Mouse (Mus musculus) hindbrain, embryonic 13.5 days (tissue): Measurements from ENCODE around the gene Larp4b. TPM values are rescaled to one million over a fixed set of nuclear protein-coding genes. Genes with fewer than 3 reads are reported as not detected.
"Not testable (repeated sequence)": the region's sequence is repeated elsewhere in the genome, so short reads cannot be mapped to it uniquely, and the experiment has no call there.

ENCODE experiments used
- ATAC-seq: fragments of 200-750 bp; cut with Nextera tagmentation; 2 replicates; pipeline ENCODE4 v1.8.0; 2017; ENCODE audit warnings: moderate TSS enrichment; ENCODE audit not compliant: low FRiP score
- H3K27ac ChIP-seq: fragments of 300-500 bp; sonication (generic); 2 replicates; pipeline ENCODE4 v1.5.1; 2015; ENCODE audit warnings: inconsistent platforms, mild to moderate bottlenecking, moderate library complexity
- H3K27me3 ChIP-seq: fragments of 300-500 bp; sonication (generic); 2 replicates; pipeline ENCODE4 v1.6.1; 2015; ENCODE audit warnings: mild to moderate bottlenecking, inconsistent platforms
- H3K36me3 ChIP-seq: fragments of 300-500 bp; sonication (generic); 2 replicates; pipeline ENCODE4 v1.6.1; 2015; ENCODE audit warnings: mild to moderate bottlenecking, inconsistent platforms
- H3K4me1 ChIP-seq: fragments of 300-500 bp; sonication (generic); replicated peaks from 2 replicates; pipeline ENCODE4 v1.6.1; 2015; ENCODE audit warnings: inconsistent platforms
- H3K4me2 ChIP-seq: fragments of 300-500 bp; sonication (generic); 2 replicates; pipeline ENCODE4 v1.6.1; 2015; ENCODE audit warnings: inconsistent platforms, mild to moderate bottlenecking, moderate library complexity
- H3K4me3 ChIP-seq: fragments of 300-500 bp; sonication (generic); 2 replicates; pipeline ENCODE4 v1.5.1; 2015; ENCODE audit warnings: mild to moderate bottlenecking, inconsistent platforms
- H3K9ac ChIP-seq: fragments of 300-500 bp; sonication (generic); 2 replicates; pipeline ENCODE4 v1.6.1; 2015; ENCODE audit warnings: mild to moderate bottlenecking, inconsistent platforms
- H3K9me3 ChIP-seq: fragments of 300-500 bp; sonication (generic); 2 replicates; pipeline ENCODE4 v1.6.1; 2016; ENCODE audit warnings: inconsistent platforms
- WGBS: fragments of 180-500 bp; shearing (Covaris S2); methylation state at CpG from one replicate; pipeline ENCODE4 v1.1.7; 2015; 5-methylcytosine and 5-hydroxymethylcytosine counted together
- polyA plus RNA-seq: library from polyadenylated mRNA; unstranded; fragments of >200 nt; fragmentation: Nextera tagmentation; extraction: Ambion mirVana; gene quantifications from 2 replicates; pipeline ENCODE4 v1.2.1, GENCODE M21; 2015

Larp4b gene
- 33.4 and 33.6 TPM in 2 replicates for polyA plus RNA-seq

DNA sequence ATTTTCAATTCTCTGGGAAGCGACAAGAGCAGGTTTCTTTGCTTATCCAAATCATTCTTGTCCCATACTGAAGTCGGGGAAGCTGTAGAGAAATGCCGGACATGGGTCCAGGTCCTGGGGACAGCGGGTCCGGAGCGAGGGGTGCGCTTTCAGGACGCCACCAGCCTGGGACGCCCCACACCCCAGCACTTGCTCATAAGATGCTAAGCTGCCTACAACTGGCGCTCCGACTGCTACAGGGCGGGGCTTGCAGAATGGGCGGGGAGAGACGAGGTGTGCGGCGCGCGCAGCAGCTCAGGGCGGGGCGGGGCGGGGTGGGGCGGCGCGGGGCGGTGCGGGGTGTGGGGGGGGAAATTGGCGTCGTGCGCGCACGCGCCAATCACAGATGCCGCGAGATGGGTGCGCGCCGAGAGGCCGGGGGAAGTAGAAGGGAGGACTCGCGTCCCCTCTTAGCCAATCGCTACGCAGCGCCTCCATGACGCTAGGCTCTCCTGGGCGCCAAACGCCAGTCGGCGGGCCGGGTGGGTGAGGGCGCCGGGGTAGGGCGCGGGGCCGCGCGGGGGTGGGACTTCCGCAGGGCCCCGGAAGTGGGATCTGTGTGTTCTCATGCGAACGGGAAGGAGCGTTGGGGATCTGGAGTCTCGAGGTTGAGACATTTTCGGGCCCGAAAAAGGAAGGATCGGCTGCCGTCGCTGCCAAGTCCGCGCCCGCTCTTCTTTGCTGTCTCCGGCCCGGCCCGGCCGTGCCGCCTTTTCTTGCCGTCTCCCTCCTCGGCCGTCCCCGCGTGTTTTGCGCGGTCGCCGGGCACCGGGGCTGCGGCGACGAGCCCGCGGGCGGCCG, at the start of gene Larp4b:
Gene Larp4b (plus strand): TSS at position 566 of the 840 bp plus-strand sequence.
- peaks cover 24% of the 10 kb centered on the region for H3K4me1 ChIP-seq
- H3K4me2 ChIP-seq: peak within 1 kb of the TSS; percentile 99
- H3K9ac ChIP-seq: peak within 1 kb of the TSS; percentile 96
- peak within 1 kb of the TSS; percentile 92 for H3K27ac ChIP-seq
- WGBS: under 1% methylated on average over 83 of the region's 92 CpGs
- no peaks in the 10 kb centered on the region for H3K27me3 ChIP-seq
- peak within 1 kb of the TSS; percentile 99 for H3K4me3 ChIP-seq
- H3K36me3 ChIP-seq: no peaks in the 10 kb centered on the region
- H3K9me3 ChIP-seq: no peaks in the 10 kb centered on the region
- ATAC-seq: peak; percentile 100

DNA sequence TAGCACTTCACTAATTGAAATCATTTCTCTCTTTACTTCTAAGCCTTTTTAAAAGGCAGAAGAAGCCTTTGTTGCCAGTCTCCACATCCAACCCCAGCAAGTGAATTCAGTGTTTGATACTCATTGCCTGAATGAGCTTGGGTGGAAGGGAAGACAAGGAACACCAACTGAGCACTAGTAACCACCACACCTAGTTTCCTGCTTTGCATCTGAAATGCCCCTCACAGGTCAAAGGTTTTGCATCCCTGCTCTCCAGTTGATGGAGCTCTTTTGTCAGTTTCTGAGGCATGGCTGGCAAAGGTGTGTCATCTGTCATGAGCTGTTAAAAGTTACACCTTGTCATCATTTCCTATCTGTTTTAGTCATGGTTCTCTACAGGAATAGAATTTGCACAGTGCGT, 49.0 kb upstream of the Larp4b start:
- Histone ChIP-seq H3K27ac (no peak overlapping the region), H3K9ac (no peak overlapping the region), H3K36me3 (no peaks in the 10 kb centered on the region), H3K4me1 (no peaks in the 10 kb centered on the region), H3K4me2 (no peak overlapping the region), H3K9me3 (no peaks in the 10 kb centered on the region), H3K4me3 (no peak overlapping the region), H3K27me3 (no peaks in the 10 kb centered on the region)
- 97% methylated on average over 1 of the region's 1 CpGs for WGBS
- ATAC-seq: no peak

DNA sequence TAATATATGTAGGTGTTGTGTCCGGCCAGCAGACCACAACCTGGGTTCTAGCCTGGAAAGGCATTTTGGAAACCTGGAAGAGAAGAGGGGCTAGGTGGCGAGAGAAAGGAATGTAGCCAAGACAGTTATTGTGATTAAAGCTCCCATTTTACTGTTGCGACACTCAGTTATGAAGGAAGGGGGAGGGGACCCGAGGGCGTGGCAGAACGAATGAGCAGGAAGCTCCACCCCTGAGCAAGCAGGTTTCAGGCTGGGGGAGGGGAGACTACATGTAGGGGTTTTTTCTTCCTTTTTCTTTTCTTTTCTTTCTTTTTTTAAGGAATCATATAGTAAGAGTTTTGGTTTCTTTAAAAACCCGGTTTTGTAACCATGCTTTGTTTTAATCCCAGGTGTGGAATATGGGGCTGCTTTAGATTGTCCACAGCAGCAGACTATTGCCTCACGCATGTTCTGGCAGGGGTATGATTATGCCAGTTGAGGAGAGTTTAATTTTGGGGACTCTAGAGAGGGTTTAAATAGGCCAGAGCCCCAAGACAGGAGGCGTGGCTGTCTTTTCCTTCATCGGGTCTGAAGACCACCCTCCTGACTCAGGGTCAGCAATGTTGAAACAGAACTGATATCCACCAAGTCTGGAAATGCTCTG, 41.5 kb upstream of the Larp4b start:
- not testable (repeated sequence) for ATAC-seq, H3K9me3 ChIP-seq, H3K4me1 ChIP-seq, H3K4me2 ChIP-seq, H3K4me3 ChIP-seq, H3K9ac ChIP-seq, H3K27me3 ChIP-seq, H3K36me3 ChIP-seq, H3K27ac ChIP-seq
- WGBS: 65% methylated on average over 10 of the region's 10 CpGs

DNA sequence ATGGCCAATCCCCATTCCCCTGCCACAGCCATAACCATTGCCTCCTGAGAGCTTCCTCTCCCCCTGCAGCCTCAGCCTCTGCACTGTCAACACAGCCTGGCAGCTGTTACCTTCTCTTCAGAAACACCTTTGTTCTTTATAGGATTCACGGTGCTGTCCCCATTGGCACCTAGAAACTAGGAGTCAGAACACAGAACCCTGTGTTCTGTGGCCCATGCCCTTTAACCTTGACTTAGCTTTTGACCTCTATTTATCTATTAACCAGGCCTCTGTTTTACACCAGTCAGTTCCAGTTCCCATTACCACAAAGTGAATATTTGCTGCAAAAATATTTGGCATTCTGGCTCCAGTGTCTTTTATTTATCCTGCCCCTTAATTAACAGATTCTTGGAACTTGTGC, 36.4 kb upstream of the Larp4b start:
- no peak overlapping the region for H3K4me2 ChIP-seq
- H3K36me3 ChIP-seq: no peaks in the 10 kb centered on the region
- no peak overlapping the region for H3K4me3 ChIP-seq
- no peak overlapping the region for H3K27ac ChIP-seq
- no peaks in the 10 kb centered on the region for H3K4me1 ChIP-seq
- H3K27me3 ChIP-seq: 0 out of 2 replicates have a peak, but pooled peaks cover 3% of the 10 kb centered on the region
- ATAC-seq: no peak
- no peak overlapping the region for H3K9ac ChIP-seq
- WGBS: 75% methylated on average over 1 of the region's 1 CpGs
- H3K9me3 ChIP-seq: no peaks in the 10 kb centered on the region

DNA sequence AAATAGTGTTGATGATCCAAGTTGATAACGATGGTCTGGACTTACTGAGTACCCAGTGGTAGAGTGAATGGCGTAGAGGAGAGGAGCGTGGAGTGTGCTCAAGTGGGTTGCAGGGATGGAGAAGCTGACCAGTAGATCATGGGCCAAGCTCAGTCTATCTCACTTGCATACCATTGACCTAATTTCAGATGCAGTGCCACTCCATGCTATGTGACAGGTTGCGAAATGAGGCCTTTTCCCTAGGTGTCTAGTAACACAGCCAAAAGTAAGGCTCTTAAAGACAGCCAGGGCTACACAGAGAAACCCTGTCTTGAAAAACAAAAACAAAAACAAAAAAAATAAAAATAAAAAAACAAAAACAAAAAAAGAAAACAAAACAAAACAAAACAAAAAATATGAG, 35.0 kb upstream of the Larp4b start:
- WGBS: 93% methylated on average over 4 of the region's 4 CpGs
- H3K9ac ChIP-seq: no peak overlapping the region
- no peak overlapping the region for H3K4me3 ChIP-seq
- H3K36me3 ChIP-seq: no peaks in the 10 kb centered on the region
- H3K9me3 ChIP-seq: no peaks in the 10 kb centered on the region
- H3K4me1 ChIP-seq: no peaks in the 10 kb centered on the region
- no peak for ATAC-seq
- H3K27me3 ChIP-seq: 0 out of 2 replicates have a peak, but pooled peaks cover 3% of the 10 kb centered on the region
- H3K27ac ChIP-seq: no peak overlapping the region
- no peak overlapping the region for H3K4me2 ChIP-seq

DNA sequence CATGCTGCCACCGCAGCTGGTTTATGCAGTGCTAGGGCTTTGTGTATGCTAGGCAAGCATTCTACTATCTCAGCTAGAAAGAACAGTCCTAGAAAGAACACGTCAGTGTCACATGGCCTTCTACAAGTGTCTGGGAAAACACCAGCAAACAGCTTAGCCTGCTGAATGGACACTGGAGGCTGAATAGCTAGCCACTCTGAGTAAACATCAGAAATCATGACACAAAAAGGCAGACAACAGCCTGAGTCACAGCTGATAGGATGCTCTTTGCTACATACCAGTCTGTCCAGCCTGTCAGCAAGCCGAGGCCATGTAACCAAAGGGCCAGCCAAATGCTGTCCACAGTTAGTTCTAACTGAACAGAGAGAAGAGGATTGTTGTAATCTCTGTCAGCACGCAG, 32.3 kb upstream of the Larp4b start:
- ATAC-seq: no peak
- 84% methylated on average over 4 of the region's 4 CpGs for WGBS
- no peaks in the 10 kb centered on the region for H3K4me1 ChIP-seq

DNA sequence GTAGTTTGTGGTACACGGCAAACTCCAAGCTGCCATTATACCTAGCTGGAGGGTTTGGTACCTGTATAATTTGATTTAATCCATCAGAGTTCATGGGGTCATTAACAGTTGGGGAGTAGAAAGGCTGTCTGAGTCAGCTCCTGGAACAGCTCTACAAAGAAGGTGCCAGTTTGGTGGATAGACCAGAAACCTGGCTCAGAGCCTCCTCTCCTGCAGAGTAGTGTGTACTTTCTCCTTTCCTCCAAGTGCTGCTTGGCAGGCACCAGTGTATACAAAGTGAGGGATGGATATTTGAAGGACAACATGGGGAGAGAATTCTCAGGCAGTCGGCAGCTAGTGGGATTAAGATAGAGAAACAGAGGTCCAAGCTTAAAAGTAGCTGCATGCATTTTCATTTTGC, 29.5 kb upstream of the Larp4b start:
- Histone ChIP-seq H3K4me1 (no peaks in the 10 kb centered on the region), H3K4me3 (no peak overlapping the region), H3K9me3 (no peaks in the 10 kb centered on the region), H3K9ac (no peak overlapping the region), H3K4me2 (no peak overlapping the region), H3K27ac (no peak overlapping the region), H3K36me3 (no peaks in the 10 kb centered on the region), H3K27me3 (0 out of 2 replicates have a peak, but pooled peaks cover 3% of the 10 kb centered on the region)
- 98% methylated on average over 2 of the region's 2 CpGs for WGBS
- ATAC-seq: no peak

More for the DNA sequence above, 32.3 kb upstream of the Larp4b start:
- no peaks in the 10 kb centered on the region for H3K9me3 ChIP-seq
- no peak overlapping the region for H3K9ac ChIP-seq
- 0 out of 2 replicates have a peak, but pooled peaks cover 3% of the 10 kb centered on the region for H3K27me3 ChIP-seq
- no peak overlapping the region for H3K27ac ChIP-seq
- H3K4me3 ChIP-seq: no peak overlapping the region
- H3K4me2 ChIP-seq: no peak overlapping the region
- H3K36me3 ChIP-seq: no peaks in the 10 kb centered on the region

DNA sequence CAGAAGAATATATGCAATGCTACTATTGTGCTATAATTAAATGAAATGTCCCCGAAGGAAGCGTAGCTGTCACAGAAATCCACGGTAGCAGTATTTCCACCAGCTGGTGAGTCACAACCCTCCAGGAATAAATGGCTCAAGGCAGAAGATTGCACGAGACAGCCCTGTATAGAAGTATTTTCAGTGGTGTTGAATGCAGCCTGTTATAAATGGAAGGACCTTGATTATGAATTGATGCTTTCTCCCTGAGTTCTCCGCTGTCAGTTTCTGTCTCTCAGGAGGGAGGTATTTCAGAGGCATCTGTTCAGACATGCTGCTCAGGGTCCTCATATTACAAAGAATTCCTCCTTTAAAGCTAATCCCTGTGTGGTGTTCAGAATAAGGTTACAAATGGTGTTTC, 27.6 kb upstream of the Larp4b start:
- Histone ChIP-seq H3K4me1 (no peaks in the 10 kb centered on the region), H3K27ac (no peak overlapping the region), H3K9me3 (no peaks in the 10 kb centered on the region), H3K9ac (no peak overlapping the region), H3K27me3 (0 out of 2 replicates have a peak, but pooled peaks cover 3% of the 10 kb centered on the region), H3K4me2 (no peak overlapping the region), H3K36me3 (no peaks in the 10 kb centered on the region), H3K4me3 (no peak overlapping the region)
- 70% methylated on average over 5 of the region's 5 CpGs for WGBS
- no peak for ATAC-seq

DNA sequence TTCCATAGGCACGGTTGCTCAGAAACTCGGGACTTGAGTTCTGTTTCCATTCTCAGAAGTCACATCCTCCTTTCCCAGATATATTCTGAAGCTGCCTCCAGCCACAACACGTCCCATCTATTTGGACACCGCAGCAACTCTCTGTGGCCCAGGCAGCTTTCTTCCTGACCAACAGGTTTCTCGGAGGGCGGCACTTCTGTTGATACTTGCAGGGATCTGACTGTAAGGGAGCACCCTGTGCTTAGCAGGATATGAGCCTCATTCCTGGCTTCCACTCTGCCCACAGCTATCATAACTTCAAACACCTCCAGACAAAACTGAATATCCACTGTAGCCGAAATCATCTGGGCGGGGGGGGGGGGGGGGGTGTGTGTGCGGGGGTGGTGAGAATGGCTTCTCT, 22.7 kb upstream of the Larp4b start:
- Histone ChIP-seq H3K27me3 (no peaks in the 10 kb centered on the region), H3K9ac (no peak overlapping the region), H3K4me3 (no peak overlapping the region), H3K9me3 (no peaks in the 10 kb centered on the region), H3K36me3 (no peaks in the 10 kb centered on the region), H3K27ac (no peak overlapping the region), H3K4me2 (no peak overlapping the region), H3K4me1 (no peaks in the 10 kb centered on the region)
- ATAC-seq: no peak
- 87% methylated on average over 9 of the region's 9 CpGs for WGBS

DNA sequence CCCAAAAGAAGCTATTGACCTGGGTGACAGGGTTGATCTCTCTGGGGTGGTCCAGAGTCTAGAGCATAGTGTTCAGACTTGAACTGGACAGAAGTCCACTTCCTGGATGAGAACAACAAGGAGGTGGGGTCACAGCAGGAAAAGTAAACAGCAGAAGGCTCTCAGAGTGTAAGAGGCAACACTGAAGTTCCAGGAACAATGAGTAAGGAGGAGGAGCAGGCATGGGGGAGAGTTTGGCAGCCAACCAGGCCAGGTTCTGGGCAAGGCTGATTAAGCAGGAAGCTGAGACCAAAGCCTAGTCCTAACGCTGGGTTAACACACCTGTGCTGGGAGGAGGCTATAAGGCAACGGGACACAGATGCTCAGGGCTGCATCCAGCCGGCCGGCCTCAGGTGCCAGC, 19.9 kb upstream of the Larp4b start:
- Histone ChIP-seq H3K27me3 (no peaks in the 10 kb centered on the region), H3K4me2 (no peak overlapping the region), H3K9ac (no peak overlapping the region), H3K4me3 (no peak overlapping the region), H3K36me3 (no peaks in the 10 kb centered on the region), H3K9me3 (no peaks in the 10 kb centered on the region), H3K27ac (no peak overlapping the region), H3K4me1 (no peaks in the 10 kb centered on the region)
- no peak for ATAC-seq
- WGBS: 76% methylated on average over 4 of the region's 4 CpGs

DNA sequence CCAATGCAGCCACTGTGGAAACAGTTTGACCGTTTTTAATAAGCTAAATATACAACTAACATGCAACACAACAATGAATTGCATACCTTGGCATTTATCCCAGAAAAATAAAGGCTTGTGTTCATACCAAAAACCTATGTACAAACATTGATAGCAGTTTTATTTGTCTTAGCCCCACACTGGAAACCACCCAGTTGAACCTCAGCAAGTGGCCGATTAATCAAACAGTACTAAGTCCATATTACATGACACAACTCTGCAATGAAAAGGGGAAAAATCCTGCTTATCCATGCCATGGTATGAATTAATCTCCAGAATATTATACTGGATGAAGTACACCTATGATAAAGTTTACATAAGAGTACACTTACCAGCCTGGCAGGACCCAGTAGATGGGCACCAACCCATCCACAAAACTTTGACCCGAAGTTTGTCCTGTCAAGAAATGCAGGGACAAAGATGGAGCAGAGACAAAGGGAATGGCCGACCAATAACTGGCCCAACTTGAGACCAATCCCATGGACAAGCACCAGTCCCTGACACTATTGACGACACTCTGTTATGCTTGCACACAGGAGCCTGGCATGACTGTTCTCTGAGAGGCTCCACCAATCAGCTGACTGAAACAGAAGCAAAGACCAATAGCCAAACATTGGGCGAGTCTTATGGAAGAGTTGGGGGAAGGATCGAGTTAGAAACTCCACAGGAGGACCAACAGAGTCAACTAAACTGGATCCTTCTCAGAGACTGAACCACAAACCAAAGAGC, 17.7 kb upstream of the Larp4b start:
- Histone ChIP-seq H3K36me3 (no peaks in the 10 kb centered on the region), H3K9me3 (no peaks in the 10 kb centered on the region), H3K4me2 (no peak overlapping the region), H3K27ac (no peak overlapping the region), H3K4me3 (no peak overlapping the region), H3K4me1 (no peaks in the 10 kb centered on the region), H3K9ac (no peak overlapping the region), H3K27me3 (no peaks in the 10 kb centered on the region)
- WGBS: 86% methylated on average over 7 of the region's 7 CpGs
- ATAC-seq: no peak

DNA sequence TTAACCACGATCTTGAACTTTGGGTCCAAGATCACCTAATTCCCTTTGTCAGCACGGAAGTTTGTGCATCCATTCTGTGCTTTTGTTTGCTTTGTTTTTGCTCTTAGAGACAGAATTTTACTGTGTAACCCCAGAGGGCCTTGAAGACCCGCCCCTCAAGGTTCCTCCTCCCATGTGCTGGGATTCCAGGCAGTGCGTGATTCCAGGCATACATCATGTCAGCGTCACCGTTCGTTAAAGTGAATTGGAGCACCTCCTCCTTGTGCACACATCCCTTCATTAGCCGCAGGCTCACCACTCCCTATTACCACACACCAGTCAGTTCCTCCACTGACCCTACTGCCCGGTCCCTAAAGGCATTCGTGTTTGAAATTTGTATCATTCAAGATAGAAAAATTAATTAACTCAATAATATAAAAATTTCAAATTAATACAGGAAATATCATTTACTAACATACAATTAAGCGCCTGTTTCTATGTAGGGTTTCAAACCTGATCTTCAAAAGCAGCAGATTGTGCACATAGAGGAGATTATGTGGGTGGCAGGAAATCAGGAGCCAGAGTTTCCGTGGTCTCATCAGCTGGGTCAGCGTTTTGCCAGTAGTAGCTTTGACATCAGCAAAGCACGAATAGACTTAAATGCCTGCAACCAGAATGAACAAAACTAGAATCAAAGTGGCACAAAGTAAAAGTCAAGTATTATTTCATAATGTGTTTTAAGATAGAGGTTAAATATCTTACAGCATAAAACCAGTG, 11.4 kb upstream of the Larp4b start:
- Histone ChIP-seq H3K36me3 (no peaks in the 10 kb centered on the region), H3K9ac (no peak overlapping the region), H3K4me3 (no peak overlapping the region), H3K9me3 (no peaks in the 10 kb centered on the region), H3K27ac (no peak overlapping the region), H3K4me1 (no peaks in the 10 kb centered on the region), H3K27me3 (no peaks in the 10 kb centered on the region), H3K4me2 (no peak overlapping the region)
- 78% methylated on average over 14 of the region's 14 CpGs for WGBS
- no peak for ATAC-seq
